Mouse (Mus musculus) CD4-positive naive resting alpha-beta T cell, adult 57 days (primary cell): ENCODE measurements around the gene Arntl2. TPM values are rescaled to one million over a fixed set of nuclear protein-coding genes. Genes with fewer than 3 reads are reported as not detected.

ENCODE experiments used
- total RNA-seq: library from RNA; stranded (reverse); gene quantifications from one replicate; pipeline ENCODE4 v1.2.4, GENCODE M21; 2023

Gene Arntl2
- total RNA-seq: 1.2 TPM

DNA sequence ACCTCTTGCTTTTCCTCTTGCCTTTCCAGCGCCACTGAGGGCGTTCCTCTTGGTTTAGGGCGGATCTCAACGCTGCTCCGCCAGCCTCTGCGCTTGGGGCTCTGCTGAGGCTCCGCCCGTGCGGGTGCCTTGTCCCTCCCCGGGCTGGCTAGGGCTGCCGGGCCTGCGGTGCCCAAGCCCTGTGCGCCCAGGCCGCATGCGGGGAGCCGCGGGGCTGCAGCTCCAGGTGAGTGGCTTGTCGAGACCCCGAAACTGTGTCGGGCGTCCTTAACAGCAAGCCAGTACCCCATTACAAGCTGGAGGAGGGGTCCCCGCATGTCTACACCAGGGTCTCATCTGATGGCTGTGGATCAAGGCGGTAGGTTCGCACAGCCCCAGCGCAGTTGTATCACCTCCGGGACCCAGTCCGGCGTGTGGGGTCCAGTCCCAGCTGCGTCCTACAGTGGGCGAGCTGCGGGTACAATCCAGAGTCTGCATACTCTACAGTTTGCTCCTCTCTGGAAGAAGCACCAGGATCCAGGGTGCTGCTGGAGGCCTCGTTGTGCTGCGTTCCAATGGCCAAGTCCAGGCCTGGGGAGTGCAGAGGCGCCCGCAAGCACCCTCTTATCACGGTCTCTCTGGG lies at the start of gene Arntl2:
Gene Arntl2, plus strand, starts transcription at position 132 of the 622 bp plus-strand sequence.

DNA sequence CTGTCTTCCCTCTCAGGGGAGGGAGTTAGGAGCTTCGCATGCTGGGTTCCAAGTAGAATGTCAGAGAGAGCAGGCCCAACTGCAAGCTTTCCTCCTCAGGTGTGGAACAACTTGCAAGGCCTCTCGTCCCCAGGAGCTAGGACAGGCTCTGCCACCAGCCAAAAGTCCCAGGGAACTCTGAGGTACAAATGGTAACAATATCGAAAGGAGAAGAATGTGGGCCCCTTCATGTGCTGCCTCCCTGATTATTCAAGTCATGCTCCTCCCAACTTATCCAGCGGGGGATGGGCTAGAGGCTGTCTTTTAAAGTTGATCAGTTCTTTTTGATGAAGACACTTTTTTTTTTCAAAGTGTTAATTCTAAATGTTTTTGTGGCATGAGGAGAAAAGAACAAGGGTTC lies 54.2 kb downstream of the Arntl2 start, which contains the start of gene Smco2:
Gene Smco2, plus strand, starts transcription at position 55 of the 400 bp plus-strand sequence.

Other genes with a start within 250 kb of the Arntl2 start
- 74.6 TPM for gene Fgfr1op2, start 218.9 kb upstream of the Arntl2 start, total RNA-seq
- gene Ints13, start 218.2 kb upstream of the Arntl2 start, total RNA-seq: 76.1 TPM
- 45.1 TPM for gene Med21, start 153.5 kb upstream of the Arntl2 start, total RNA-seq
- gene Tm7sf3, start 153.2 kb upstream of the Arntl2 start, total RNA-seq: 5.7 TPM
- gene Stk38l, start 71.1 kb upstream of the Arntl2 start, total RNA-seq: 17.1 TPM
- not detected for gene Smco2, start 54.0 kb downstream of the Arntl2 start, total RNA-seq
- 12.6 TPM for gene Ppfibp1, start 92.4 kb downstream of the Arntl2 start, total RNA-seq
- gene 1700034J05Rik, start 158.4 kb downstream of the Arntl2 start, total RNA-seq: not detected
- 0.47 TPM for gene Rep15, start 236.5 kb downstream of the Arntl2 start, total RNA-seq
- 48.6 TPM for gene Mrps35, start 246.7 kb downstream of the Arntl2 start, total RNA-seq